Mouse (Mus musculus) heart, embryonic 11.5 days (tissue): ENCODE data around the gene Serpinb2. TPM values are rescaled to one million over a fixed set of nuclear protein-coding genes. Genes with fewer than 3 reads are reported as not detected.

Experiments used
- ATAC-seq: fragments of 200-750 bp; cut with Nextera tagmentation; replicated peaks from 2 replicates; pipeline ENCODE4 v1.8.0; 2017; ENCODE audit warnings: moderate library complexity; ENCODE audit not compliant: insufficient number of reproducible peaks, low FRiP score, low TSS enrichment
- H3K27ac ChIP-seq: fragments of 300-500 bp; sonication (generic); 2 replicates; pipeline ENCODE4 v1.5.1; 2014; ENCODE audit warnings: mild to moderate bottlenecking, low read depth, low read length
- H3K27me3 ChIP-seq: fragments of 300-500 bp; sonication (generic); 2 replicates; pipeline ENCODE4 v1.6.1; 2014; ENCODE audit warnings: mild to moderate bottlenecking, low read length, mixed read lengths; ENCODE audit not compliant: control insufficient read depth, insufficient read depth
- H3K36me3 ChIP-seq: fragments of 300-500 bp; sonication (generic); 2 replicates; pipeline ENCODE4 v1.6.1; 2014; ENCODE audit warnings: mild to moderate bottlenecking, low read length, moderate library complexity, mixed read lengths; ENCODE audit not compliant: control insufficient read depth, insufficient read depth
- H3K4me1 ChIP-seq: fragments of 300-500 bp; sonication (generic); 2 replicates; pipeline ENCODE4 v1.6.1; 2014; ENCODE audit warnings: low read length; ENCODE audit not compliant: control insufficient read depth, insufficient read depth
- H3K4me2 ChIP-seq: fragments of 300-500 bp; sonication (generic); 2 replicates; pipeline ENCODE4 v1.6.1; 2014; ENCODE audit warnings: mild to moderate bottlenecking, moderate library complexity
- H3K4me3 ChIP-seq: fragments of 300-500 bp; sonication (generic); 2 replicates; pipeline ENCODE4 v1.5.1; 2014; ENCODE audit warnings: low read depth, low read length
- H3K9ac ChIP-seq: fragments of 300-500 bp; sonication (generic); 2 replicates; pipeline ENCODE4 v1.6.1; 2014; ENCODE audit warnings: mild to moderate bottlenecking, low read depth, low read length, moderate library complexity
- H3K9me3 ChIP-seq: fragments of 300-500 bp; sonication (generic); replicated peaks from 2 replicates; pipeline ENCODE4 v1.6.1; 2016; ENCODE audit warnings: low read length; ENCODE audit not compliant: control insufficient read depth
- WGBS: fragments of 180-500 bp; shearing (Covaris S2); extraction: QIAGEN DNeasy Blood & Tissue Kit; methylation state at CpG from one replicate; pipeline ENCODE4 v1.1.7; 2014; ENCODE audit not compliant: insufficient replicate concordance; 5-methylcytosine and 5-hydroxymethylcytosine counted together
- polyA plus RNA-seq: library from polyadenylated mRNA; unstranded; fragments of >200 nt; fragmentation: Nextera tagmentation; extraction: Ambion mirVana; gene quantifications from 2 replicates; pipeline ENCODE4 v1.2.1, GENCODE M21; 2014

Serpinb2 gene
- polyA plus RNA-seq, 1 experiment from 2014 or later = 0.26 TPM

DNA sequence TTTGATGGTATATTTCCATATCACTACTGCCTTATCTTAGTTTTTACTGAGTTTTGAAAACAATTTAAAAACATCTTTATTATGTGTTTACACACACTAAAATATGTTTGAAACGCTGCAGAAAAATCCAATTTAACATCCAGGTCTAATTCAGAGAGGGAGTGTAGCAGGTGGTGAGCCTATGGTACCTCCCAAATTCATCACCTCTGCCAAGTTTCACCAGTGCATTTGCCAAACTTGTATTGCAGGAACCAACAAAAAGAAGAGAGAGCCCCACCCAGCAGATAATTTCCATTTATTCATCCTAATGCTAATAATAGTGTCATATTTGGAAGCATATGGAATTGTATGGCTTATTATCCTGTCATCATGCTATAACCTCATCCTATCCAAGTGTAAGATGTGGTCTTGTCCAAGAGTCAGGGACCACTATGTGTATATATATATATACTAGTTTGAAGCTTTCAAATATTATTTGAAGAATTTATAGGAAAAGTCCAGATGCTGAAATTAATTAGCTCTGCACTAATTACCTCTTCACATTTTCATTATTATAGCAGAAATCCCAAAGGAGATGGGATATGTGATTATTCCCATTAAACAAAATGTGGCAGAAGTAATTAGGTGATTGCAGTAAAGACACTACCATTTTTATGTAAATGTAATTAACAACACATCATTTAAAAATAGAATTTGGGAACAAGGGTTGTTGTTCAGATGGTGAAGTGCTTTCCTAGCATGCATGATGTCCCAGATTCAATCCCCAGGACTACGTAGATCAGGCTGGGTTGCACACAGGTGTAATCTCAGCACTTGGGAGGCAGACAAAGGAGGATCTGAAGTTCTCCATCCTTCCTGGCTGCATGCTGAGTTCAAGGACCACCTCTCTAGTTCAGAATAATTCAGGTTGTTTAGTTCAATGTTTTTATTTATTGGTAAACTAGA is 1.2 kb downstream of the Serpinb2 start:
- Histone ChIP-seq H3K27me3 (no peaks in the 10 kb centered on the region), H3K27ac (no peak overlapping the region)
- 59% methylated on average over 2 of the region's 2 CpGs for WGBS

DNA sequence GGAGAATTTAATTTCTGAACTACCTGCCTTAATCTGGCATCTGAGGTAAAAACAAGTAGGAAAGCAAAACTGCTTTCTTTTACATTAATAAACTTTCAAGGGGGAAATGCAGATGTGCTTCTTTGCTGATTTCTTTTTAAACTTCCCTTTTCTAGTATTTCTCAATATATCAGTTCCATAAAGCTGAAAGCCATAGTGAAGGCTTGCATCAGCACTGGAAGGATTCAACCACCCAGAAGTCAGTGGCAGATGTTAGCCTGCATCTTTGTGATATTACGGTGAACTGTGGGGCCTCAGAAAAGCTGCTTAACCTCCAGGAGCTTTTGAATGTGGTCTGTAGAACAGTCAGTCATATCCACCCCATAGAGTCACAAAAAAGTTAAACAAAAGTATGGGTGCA is 2.3 kb downstream of the Serpinb2 start:
- no peaks in the 10 kb centered on the region for H3K9me3 ChIP-seq
- no peaks in the 10 kb centered on the region for H3K36me3 ChIP-seq
- ATAC-seq = no peak
- H3K9ac ChIP-seq = no peak overlapping the region
- H3K4me1 ChIP-seq = no peaks in the 10 kb centered on the region
- H3K4me2 ChIP-seq = no peak overlapping the region
- H3K27me3 ChIP-seq = no peaks in the 10 kb centered on the region
- no peak overlapping the region for H3K27ac ChIP-seq
- WGBS = 79% methylated on average over 1 of the region's 1 CpGs
- no peak overlapping the region for H3K4me3 ChIP-seq

More for the DNA sequence above, 1.2 kb downstream of the Serpinb2 start:
- Histone ChIP-seq H3K4me2 (no peak overlapping the region), H3K4me3 (no peak overlapping the region), H3K9ac (no peak overlapping the region), H3K36me3 (no peaks in the 10 kb centered on the region), H3K4me1 (no peaks in the 10 kb centered on the region), H3K9me3 (no peaks in the 10 kb centered on the region)
- ATAC-seq = no peak

DNA sequence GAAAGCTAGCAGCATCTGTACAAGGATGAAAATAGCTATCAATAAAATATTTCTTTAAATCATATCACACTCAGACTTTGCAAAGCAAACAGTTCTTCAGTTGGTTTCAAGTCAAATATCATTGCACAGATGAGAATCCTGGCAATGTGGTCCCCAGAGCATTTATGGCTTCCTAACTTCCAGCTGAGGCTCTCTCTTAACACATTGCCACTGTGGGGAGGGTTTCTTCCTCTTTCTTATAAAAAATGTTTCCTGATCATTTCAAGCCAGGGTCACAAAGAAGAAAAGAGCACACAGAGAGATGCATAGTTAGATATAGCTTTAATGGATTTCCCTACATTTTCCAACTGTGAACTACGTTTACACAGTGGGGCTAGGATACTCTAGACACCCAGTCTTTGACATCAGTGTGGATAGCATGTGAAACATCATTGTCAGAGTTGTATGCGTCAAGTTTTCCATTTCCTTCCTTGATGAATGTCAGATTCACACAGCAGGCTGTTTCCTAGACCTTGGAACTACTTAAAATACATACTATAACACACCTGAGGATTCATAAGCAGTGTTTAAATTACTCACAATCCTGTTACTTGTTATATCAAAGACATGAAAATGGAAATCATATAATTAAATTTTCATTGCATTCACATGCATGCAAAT is 4.7 kb downstream of the Serpinb2 start:
- no peak for ATAC-seq
- no peaks in the 10 kb centered on the region for H3K27me3 ChIP-seq
- no peak overlapping the region for H3K9ac ChIP-seq
- H3K36me3 ChIP-seq = no peaks in the 10 kb centered on the region
- H3K4me3 ChIP-seq = no peak overlapping the region
- no peak overlapping the region for H3K4me2 ChIP-seq
- no peaks in the 10 kb centered on the region for H3K9me3 ChIP-seq
- no peaks in the 10 kb centered on the region for H3K4me1 ChIP-seq
- no peak overlapping the region for H3K27ac ChIP-seq
- 72% methylated on average over 2 of the region's 2 CpGs for WGBS

GRCm38 (mm10) chr1:107525592-107525991 is 14.4 kb downstream of the Serpinb2 start:
- no peaks in the 10 kb centered on the region for H3K4me1 ChIP-seq
- no peak overlapping the region for H3K27ac ChIP-seq
- H3K4me3 ChIP-seq = no peak overlapping the region
- H3K9me3 ChIP-seq = 0 out of 2 replicates have a peak, but pooled peaks cover 2% of the 10 kb centered on the region
- no peak overlapping the region for H3K9ac ChIP-seq
- no peaks in the 10 kb centered on the region for H3K27me3 ChIP-seq
- no peak overlapping the region for H3K4me2 ChIP-seq
- 69% methylated on average over 4 of the region's 4 CpGs for WGBS
- no peak for ATAC-seq
- no peaks in the 10 kb centered on the region for H3K36me3 ChIP-seq

GRCm38 (mm10) chr1:107528325-107529078 is 17.3 kb downstream of the Serpinb2 start:
- Histone ChIP-seq H3K27me3 (no peaks in the 10 kb centered on the region), H3K4me2 (no peak overlapping the region), H3K36me3 (no peaks in the 10 kb centered on the region), H3K27ac (no peak overlapping the region), H3K4me1 (no peaks in the 10 kb centered on the region), H3K4me3 (no peak overlapping the region), H3K9ac (no peak overlapping the region), H3K9me3 (0 out of 2 replicates have a peak, but pooled peaks cover 2% of the 10 kb centered on the region)
- ATAC-seq = no peak
- 80% methylated on average over 3 of the region's 3 CpGs for WGBS

GRCm38 (mm10) chr1:107529365-107530052 is 18.3 kb downstream of the Serpinb2 start:
- WGBS = 72% methylated on average over 5 of the region's 5 CpGs

DNA sequence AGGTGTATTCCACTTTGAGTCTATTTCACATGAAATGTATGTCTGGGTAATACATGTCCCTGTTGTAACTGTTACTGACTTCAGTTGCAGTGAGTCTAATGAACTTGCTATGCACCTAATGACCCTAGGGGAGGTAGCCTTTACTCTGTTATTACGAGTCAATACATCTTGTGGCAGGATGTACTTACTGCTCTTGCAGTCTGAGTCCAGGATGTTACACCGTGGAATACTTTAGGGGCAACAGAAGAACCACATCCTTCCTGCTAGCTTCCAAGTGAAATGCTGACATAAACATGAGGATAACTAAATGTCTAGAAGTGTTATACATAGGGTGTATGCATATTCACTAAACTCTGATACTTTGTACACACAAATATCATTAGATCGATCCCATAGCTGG is 22.5 kb downstream of the Serpinb2 start:
- ATAC-seq = no peak
- Histone ChIP-seq H3K4me2 (no peak overlapping the region), H3K27me3 (no peaks in the 10 kb centered on the region), H3K27ac (no peak overlapping the region), H3K9ac (no peak overlapping the region), H3K36me3 (no peaks in the 10 kb centered on the region), H3K4me3 (no peak overlapping the region), H3K4me1 (no peaks in the 10 kb centered on the region), H3K9me3 (no peaks in the 10 kb centered on the region)
- 80% methylated on average over 3 of the region's 3 CpGs for WGBS

More at GRCm38 (mm10) chr1:107529365-107530052, 18.3 kb downstream of the Serpinb2 start:
- H3K36me3 ChIP-seq = no peaks in the 10 kb centered on the region
- no peak for ATAC-seq
- H3K27me3 ChIP-seq = no peaks in the 10 kb centered on the region
- no peak overlapping the region for H3K4me3 ChIP-seq
- H3K9me3 ChIP-seq = 0 out of 2 replicates have a peak, but pooled peaks cover 2% of the 10 kb centered on the region
- no peaks in the 10 kb centered on the region for H3K4me1 ChIP-seq
- H3K9ac ChIP-seq = no peak overlapping the region
- H3K4me2 ChIP-seq = no peak overlapping the region
- no peak overlapping the region for H3K27ac ChIP-seq

DNA sequence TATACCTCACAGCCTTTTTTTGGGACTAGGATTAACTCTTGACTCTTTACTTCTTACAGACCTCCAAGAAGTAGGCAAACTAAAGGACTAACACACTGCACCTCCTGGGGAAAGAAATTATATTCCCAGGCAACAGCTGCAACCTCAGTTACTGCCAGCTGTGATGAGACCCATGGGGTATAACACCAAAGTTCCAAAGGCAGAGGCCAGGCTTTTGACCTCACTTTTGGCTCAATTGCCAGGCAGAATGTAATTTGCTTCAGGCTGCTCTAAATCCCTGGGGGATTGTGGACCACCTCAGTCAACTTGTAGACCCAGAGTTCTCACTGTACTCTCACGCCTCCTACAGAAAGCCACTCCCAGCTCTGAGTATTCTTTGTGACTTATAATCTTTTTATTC is 26.2 kb downstream of the Serpinb2 start:
- Histone ChIP-seq H3K4me3 (no peak overlapping the region), H3K4me1 (no peaks in the 10 kb centered on the region), H3K9me3 (no peaks in the 10 kb centered on the region), H3K27ac (no peak overlapping the region), H3K36me3 (no peaks in the 10 kb centered on the region), H3K9ac (no peak overlapping the region), H3K27me3 (no peaks in the 10 kb centered on the region), H3K4me2 (no peak overlapping the region)
- WGBS = 71% methylated on average over 1 of the region's 1 CpGs
- no peak for ATAC-seq
